Mouse (Mus musculus) CH12.LX (cell line): ENCODE measurements around the gene Acaca. TPM values are rescaled to one million over a fixed set of nuclear protein-coding genes. Genes with fewer than 3 reads are reported as not detected.

Source experiments
- DNase-seq: peaks from one replicate; pipeline ENCODE4 v3.0.0-alpha.2; 2013; ENCODE audit errors: extremely low read depth
- H3K27ac ChIP-seq: 2 replicates; pipeline ENCODE4 v1.5.1; 2012; ENCODE audit warnings: low read depth, mild to moderate bottlenecking, control low read depth, moderate library complexity; ENCODE audit not compliant: insufficient read depth
- H3K27me3 ChIP-seq: replicated peaks from 2 replicates; pipeline ENCODE3; 2012; ENCODE audit warnings: inconsistent platforms
- H3K36me3 ChIP-seq, 2 experiments: replicated peaks in 1 of 2; 2 replicates each; pipeline versions ENCODE3 to v1.6.1; 2012; ENCODE audit warnings: inconsistent platforms in 1 of 2, low read length in 1 of 2, mild to moderate bottlenecking in 1 of 2, mixed read lengths in 1 of 2, moderate library complexity in 1 of 2; ENCODE audit not compliant: control insufficient read depth in 1 of 2, insufficient read depth in 1 of 2
- H3K4me1 ChIP-seq, 2 experiments: 2 replicates each; pipeline ENCODE4 v1.6.1; 2012; ENCODE audit warnings: inconsistent platforms in 1 of 2, moderate library complexity in 1 of 2; ENCODE audit not compliant: insufficient read depth in 2 of 2, control insufficient read depth in 1 of 2
- H3K4me2 ChIP-seq: 2 replicates; pipeline ENCODE4 v1.6.1; 2012; ENCODE audit warnings: low read depth, mild to moderate bottlenecking, control low read depth; ENCODE audit not compliant: poor library complexity, insufficient read depth, severe bottlenecking
- H3K4me3 ChIP-seq, 3 experiments: fragments of 150-350 bp in 1 of 3; sonication (generic) in 1 of 3; replicated peaks in 1 of 3; 2 replicates each; pipeline versions ENCODE3 to v1.5.1; 2011 to 2012; ENCODE audit warnings: low read depth in 2 of 3, low read length in 2 of 3, mild to moderate bottlenecking in 2 of 3, moderate library complexity in 2 of 3, control low read depth in 1 of 3, improper control_type of control experiment in 1 of 3, inconsistent platforms in 1 of 3, mixed read lengths in 1 of 3; ENCODE audit not compliant: poor library complexity in 1 of 3
- H3K79me2 ChIP-seq: replicated peaks from 2 replicates; pipeline ENCODE4 v1.6.1; 2012; ENCODE audit warnings: mild to moderate bottlenecking, moderate library complexity; ENCODE audit not compliant: control insufficient read depth, poor library complexity, insufficient read depth, severe bottlenecking; ENCODE audit errors: extremely low read depth
- H3K9ac ChIP-seq: 2 replicates; pipeline ENCODE4 v1.6.1; 2012; ENCODE audit warnings: low read depth, mild to moderate bottlenecking, control low read depth, moderate library complexity; ENCODE audit not compliant: insufficient read depth
- H3K9me3 ChIP-seq: replicated peaks from 2 replicates; pipeline ENCODE3; 2012; ENCODE audit warnings: low read length, inconsistent platforms, mixed read lengths
- CHD1 ChIP-seq: IDR thresholded peaks from 2 replicates; pipeline ENCODE4 v1.6.1; 2012; ENCODE audit warnings: low read depth, low read length, improper control_type of control experiment, inconsistent platforms
- E2F4 ChIP-seq: IDR thresholded peaks from 2 replicates; pipeline ENCODE4 v1.6.1; 2011; ENCODE audit warnings: low read depth, low read length, improper control_type of control experiment; ENCODE audit not compliant: insufficient replicate concordance
- ELF1 ChIP-seq: IDR thresholded peaks from 2 replicates; pipeline ENCODE4 v1.6.1; 2014; ENCODE audit warnings: low read depth, mild to moderate bottlenecking, inconsistent platforms, low read length, improper control_type of control experiment
- ETS1 ChIP-seq: conservative IDR thresholded peaks from 2 replicates; pipeline ENCODE4 v1.6.1; 2012; ENCODE audit warnings: low read depth, mild to moderate bottlenecking, inconsistent platforms, low read length, improper control_type of control experiment, moderate library complexity
- HCFC1 ChIP-seq: IDR thresholded peaks from 2 replicates; pipeline ENCODE4 v1.6.1; 2012; ENCODE audit warnings: low read depth, mild to moderate bottlenecking, inconsistent platforms, low read length, improper control_type of control experiment
- JUN ChIP-seq: IDR thresholded peaks from 2 replicates; pipeline ENCODE4 v1.6.1; 2011; ENCODE audit warnings: low read depth, mild to moderate bottlenecking, low read length, improper control_type of control experiment, moderate library complexity; ENCODE audit not compliant: insufficient read depth
- JUND ChIP-seq: conservative IDR thresholded peaks from 2 replicates; pipeline ENCODE4 v1.6.1; 2011; ENCODE audit warnings: low read depth, low read length, improper control_type of control experiment
- KAT2A ChIP-seq: IDR thresholded peaks from 2 replicates; pipeline ENCODE4 v1.6.1; 2012; ENCODE audit warnings: low read length, improper control_type of control experiment, inconsistent platforms; ENCODE audit not compliant: insufficient replicate concordance
- MEF2A ChIP-seq: IDR thresholded peaks from 2 replicates; pipeline ENCODE4 v1.6.1; 2014; ENCODE audit warnings: low read depth, mild to moderate bottlenecking, inconsistent platforms, low read length, improper control_type of control experiment, borderline replicate concordance
- MYC ChIP-seq: IDR thresholded peaks from 2 replicates; pipeline ENCODE4 v1.6.1; 2011; ENCODE audit warnings: low read depth, mild to moderate bottlenecking, improper control_type of control experiment, low read length
- NELFE ChIP-seq: IDR thresholded peaks from 2 replicates; pipeline ENCODE4 v1.6.1; 2011; ENCODE audit warnings: low read depth, low read length, improper control_type of control experiment
- PAX5 ChIP-seq: IDR thresholded peaks from 2 replicates; pipeline ENCODE4 v1.6.1; 2012; ENCODE audit warnings: low read length, inconsistent platforms, mixed read lengths
- POLR2AphosphoS2 ChIP-seq: IDR thresholded peaks from 2 replicates; pipeline ENCODE4 v1.6.1; 2011; ENCODE audit warnings: low read depth, low read length, improper control_type of control experiment
- RAD21 ChIP-seq: IDR thresholded peaks from 2 replicates; pipeline ENCODE4 v1.6.1; 2011; ENCODE audit warnings: low read depth, mild to moderate bottlenecking, low read length, improper control_type of control experiment, moderate library complexity
- RCOR1 ChIP-seq: conservative IDR thresholded peaks from 2 replicates; pipeline ENCODE4 v1.6.1; 2012; ENCODE audit warnings: low read depth, mild to moderate bottlenecking, inconsistent platforms, low read length, improper control_type of control experiment
- SIN3A ChIP-seq: IDR thresholded peaks from 2 replicates; pipeline ENCODE4 v1.6.1; 2012; ENCODE audit warnings: low read length, improper control_type of control experiment, inconsistent platforms
- TBP ChIP-seq: conservative IDR thresholded peaks from 2 replicates; pipeline ENCODE4 v1.6.1; 2011; ENCODE audit warnings: low read depth, low read length, improper control_type of control experiment
- USF1 ChIP-seq: IDR thresholded peaks from 2 replicates; pipeline ENCODE4 v1.6.1; 2014; ENCODE audit warnings: low read depth, mild to moderate bottlenecking, inconsistent platforms, low read length, improper control_type of control experiment
- ZMIZ1 ChIP-seq: IDR thresholded peaks from 2 replicates; pipeline ENCODE4 v1.6.1; 2012; ENCODE audit warnings: low read depth, mild to moderate bottlenecking, inconsistent platforms, low read length, improper control_type of control experiment
- ZNF384 ChIP-seq: IDR thresholded peaks from 2 replicates; pipeline ENCODE4 v1.6.1; 2012; ENCODE audit warnings: low read depth, low read length, improper control_type of control experiment, inconsistent platforms
- dilution Hi-C: fragments of 300-500 bp; cut with MboI; formaldehyde crosslinking; loops from 2 replicates; pipeline ENCODE4 v1.14.3; 2020; ENCODE audit warnings: low sequenced_read_pairs; ENCODE audit not compliant: extremely low pct_unique_long_range_greater_than_20kb, extremely low pct_ligation_motif_present
- in situ Hi-C: fragments of 300-500 bp; cut with MboI; formaldehyde crosslinking; loops from 3 replicates; pipeline ENCODE4 v1.14.3; 2019; ENCODE audit warnings: low sequenced_read_pairs, low pct_ligation_motif_present, low pct_unique_long_range_greater_than_20kb, mixed read lengths
- polyA plus RNA-seq: library from polyadenylated mRNA; unstranded; fragments of >175 nt; gene quantifications from 2 replicates; pipeline ENCODE4 v1.2.1, GENCODE M21; 2012; ENCODE audit warnings: low read depth; ENCODE audit not compliant: insufficient read length
- total RNA-seq, 2 experiments: library from RNA; depleted of rRNA; stranded (reverse); fragments of 300-350 nt in 1 of 2; fragments of >200 nt in 1 of 2; gene quantifications; 2 replicates each; pipeline ENCODE4 v1.2.3; 2012 to 2014

Gene Acaca
- total and polyA plus RNA-seq, 3 experiments = 36.9 to 62.6 (median 61.7) TPM

DNA sequence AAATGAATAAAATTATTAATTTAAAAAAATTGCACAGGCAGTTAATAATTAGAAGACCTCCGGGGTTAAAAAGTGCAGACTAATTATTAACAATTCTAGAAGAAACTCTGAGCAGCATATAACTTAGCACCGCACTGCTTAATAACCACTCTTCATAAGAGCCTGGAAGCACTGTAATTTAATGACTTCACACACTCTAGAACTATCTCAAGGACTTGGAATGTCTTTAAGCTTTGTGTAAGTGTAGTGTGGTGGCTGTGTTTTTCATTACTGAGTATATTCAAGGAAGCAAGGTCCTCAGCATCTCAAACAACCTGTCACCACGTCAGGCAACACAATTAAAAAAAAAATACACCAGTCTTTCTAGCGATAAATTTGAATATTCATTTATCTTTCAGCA is 34.4 kb upstream of the Acaca start:
- Histone ChIP-seq H3K9me3 (no peaks in the 10 kb centered on the region), H3K9ac (no peak overlapping the region), H3K36me3 (peaks cover 36 to 85% of the 10 kb centered on the region in 2 experiments), H3K27me3 (no peaks in the 10 kb centered on the region), H3K27ac (no peak overlapping the region), H3K4me3 (no peak overlapping the region), H3K4me1 (peaks cover 0 to 35% of the 10 kb centered on the region in 2 experiments; a peak in 3 of 4 replicates), H3K4me2 (no peak overlapping the region), H3K79me2 (no peaks in the 10 kb centered on the region)
- no peak for DNase-seq
- dilution Hi-C loops = no loop called here
- TF ChIP-seq E2F4 (no peak), MYC (no peak), RCOR1 (no peak), CHD1 (no peak), TBP (no peak)
- in situ Hi-C loops = no loop called here

DNA sequence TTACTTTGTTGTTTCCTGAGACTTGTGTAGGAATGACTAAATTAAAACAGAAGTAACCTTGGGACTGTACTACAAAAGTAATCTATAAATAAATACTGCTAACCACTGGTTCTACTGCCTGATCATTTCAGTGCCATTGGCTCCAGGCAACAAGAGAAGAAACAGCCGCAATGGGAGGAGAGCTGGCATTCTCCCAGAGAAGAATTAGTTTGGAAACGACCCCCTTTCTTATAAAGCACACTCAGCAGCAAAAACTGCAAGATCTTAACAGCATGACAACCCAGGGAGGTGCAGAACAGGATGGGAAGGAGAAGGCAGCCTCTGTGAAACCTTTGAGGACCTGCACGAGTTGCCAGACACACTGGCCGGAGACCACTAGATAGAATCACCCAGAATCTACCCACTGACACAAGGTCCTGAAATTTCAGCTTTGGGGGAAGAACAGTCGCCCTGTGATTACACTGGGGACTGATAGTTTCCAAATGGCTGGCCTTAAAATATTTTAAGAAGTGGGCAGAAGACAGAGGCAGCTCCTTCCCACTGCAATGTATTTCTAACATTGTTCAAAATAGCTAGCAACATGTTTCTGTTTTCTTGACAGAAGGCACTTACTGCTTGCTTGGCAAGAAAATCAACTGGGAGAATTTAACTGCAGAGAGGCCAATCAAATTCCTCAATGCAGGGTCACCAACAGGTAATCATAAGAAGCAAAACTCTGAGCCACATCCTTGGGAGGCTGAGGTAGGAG is 32.0 kb upstream of the Acaca start:
- dilution Hi-C loops (no loop called here), in situ Hi-C loops (no loop called here)
- DNase-seq = no peak
- H3K27me3 ChIP-seq = no peaks in the 10 kb centered on the region
- no peak overlapping the region for H3K27ac ChIP-seq
- peaks cover 0 to 29% of the 10 kb centered on the region in 2 experiments; a peak in 2 of 4 replicates for H3K4me1 ChIP-seq
- no peak overlapping the region for H3K4me3 ChIP-seq
- H3K36me3 ChIP-seq = peaks cover 43 to 83% of the 10 kb centered on the region in 2 experiments
- TF ChIP-seq USF1 = no peak
- no peak for TF ChIP-seq HCFC1
- no peak for TF ChIP-seq ZMIZ1
- no peak for TF ChIP-seq KAT2A
- no peak for TF ChIP-seq PAX5
- TF ChIP-seq ELF1 = no peak
- H3K79me2 ChIP-seq = no peaks in the 10 kb centered on the region
- no peaks in the 10 kb centered on the region for H3K9me3 ChIP-seq
- no peak overlapping the region for H3K4me2 ChIP-seq
- no peak overlapping the region for H3K9ac ChIP-seq

DNA sequence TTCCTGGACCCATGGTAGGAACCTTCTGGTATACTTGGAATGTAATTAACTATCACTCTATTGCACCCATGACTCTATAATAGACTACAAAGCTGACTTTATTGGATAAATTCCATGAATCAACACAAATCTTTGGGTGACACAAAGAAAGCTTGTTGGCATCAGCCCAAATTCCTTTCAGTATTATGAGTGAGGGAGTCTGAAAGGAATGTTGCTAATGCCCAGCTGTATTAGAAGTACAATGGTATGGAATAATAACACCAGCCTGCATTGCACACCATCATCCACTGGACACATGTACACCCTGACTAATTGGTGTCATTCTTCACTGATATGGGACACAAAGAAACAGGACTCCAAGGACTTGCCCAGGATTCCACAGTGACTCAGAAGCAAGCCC is 28.3 kb upstream of the Acaca start:
- no peak overlapping the region for H3K27ac ChIP-seq
- H3K36me3 ChIP-seq = peaks cover 56 to 91% of the 10 kb centered on the region in 2 experiments
- in situ Hi-C loops (no loop called here), dilution Hi-C loops (no loop called here)
- no peak overlapping the region for H3K4me2 ChIP-seq
- H3K4me1 ChIP-seq = peaks cover 0 to 17% of the 10 kb centered on the region in 2 experiments; a peak in 2 of 4 replicates
- no peaks in the 10 kb centered on the region for H3K27me3 ChIP-seq
- no peak for DNase-seq
- H3K79me2 ChIP-seq = no peaks in the 10 kb centered on the region
- no peaks in the 10 kb centered on the region for H3K9me3 ChIP-seq
- TF ChIP-seq JUN (no peak), ETS1 (no peak), RCOR1 (no peak), KAT2A (no peak), JUND (no peak), CHD1 (no peak), ZNF384 (no peak), POLR2AphosphoS2 (no peak), USF1 (no peak), SIN3A (no peak), RAD21 (no peak), MEF2A (no peak), NELFE (no peak), E2F4 (no peak)
- TF ChIP-seq, all 38 proteins: peak for 0
- no peak overlapping the region for H3K4me3 ChIP-seq
- no peak overlapping the region for H3K9ac ChIP-seq
